17 mouse cellular contexts compared by ENCODE assay signal in genomic region chr4:147537702-147538101, GRCm38 (mm10). TPM values are rescaled to one million over a fixed set of nuclear protein-coding genes. Genes with fewer than 3 reads are reported as not detected.
"Had no signal": no experiment of that assay in that cellular context is flagged by ENCODE, and none has a peak within 500 bp of the region (broad histone marks: within the 10 kb centered on the region; RNA-seq: fewer than 3 reads in every experiment).

No protein-coding gene starts in this region.

- H3K4me3 ChIP-seq: intestine, embryonic 15.5 days; layer of hippocampus, adult 2 months; lung, embryonic 15.5 days; neural tube, embryonic 12.5 days; stomach, embryonic 15.5 days had no signal

- H3K36me3 ChIP-seq: intestine, embryonic 15.5 days; lung, embryonic 15.5 days; neural tube, embryonic 12.5 days; stomach, embryonic 15.5 days had no signal

- H3K4me2 ChIP-seq: intestine, embryonic 15.5 days; liver, embryonic 11.5 days; lung, embryonic 15.5 days; neural tube, embryonic 12.5 days; stomach, embryonic 15.5 days had no signal

- H3K9me3 ChIP-seq: stomach, embryonic 15.5 days had no signal

- H3K27ac ChIP-seq: intestine, embryonic 15.5 days; layer of hippocampus, adult 2 months; lung, embryonic 15.5 days; macrophage; neural tube, embryonic 12.5 days; stomach, embryonic 15.5 days had no signal

- H3K27me3 ChIP-seq: intestine, embryonic 15.5 days; lung, embryonic 15.5 days; neural tube, embryonic 12.5 days; stomach, embryonic 15.5 days had no signal

- H3K9ac ChIP-seq: intestine, embryonic 15.5 days; lung, embryonic 15.5 days; neural tube, embryonic 12.5 days; stomach, embryonic 15.5 days had no signal

- ATAC-seq: intestine, embryonic 15.5 days; midbrain, embryonic 16.5 days had no signal

- DNase-seq: kidney, adult 18-20 months; kidney, postnatal 10 days; kidney, postnatal 4 days; lung, postnatal 14 days; retina, postnatal 1 day; right cerebral cortex, postnatal 14 days; thymus, postnatal 4 days had no signal

- H3K4me1 ChIP-seq: intestine, embryonic 15.5 days; lung, embryonic 15.5 days; neural tube, embryonic 12.5 days; stomach, embryonic 15.5 days had no signal

RNA-seq across cellular contexts. Expression of gene Gm16503, which starts 2.3 kb away (rescaled TPM):
- polyA plus RNA-seq: macrophage; spleen, adult 2 months had no signal

RNA-seq across cellular contexts. Expression of gene Zfp985, which starts 15.4 kb away (rescaled TPM):
- polyA plus RNA-seq: liver, embryonic 16.5 days; macrophage; neural tube, embryonic 12.5 days; spleen, adult 2 months had no signal

RNA-seq across cellular contexts. Expression of gene Zfp982, which starts 45.5 kb away (rescaled TPM):
- polyA plus RNA-seq: spleen, adult 2 months had no signal
